Mouse (Mus musculus) limb, embryonic 11.5 days (tissue): ENCODE data around the gene Ror2. TPM values are rescaled to one million over a fixed set of nuclear protein-coding genes. Genes with fewer than 3 reads are reported as not detected.
A peak's percentile ranks its signal among the peaks of the same experiment; 100 is the strongest.
"Not testable (repeated sequence)": the region's sequence is repeated elsewhere in the genome, so short reads cannot be mapped to it uniquely, and the experiment has no call there.

Source experiments
- ATAC-seq: fragments of 200-750 bp; cut with Nextera tagmentation; 2 replicates; pipeline ENCODE4 v1.8.0; 2017; ENCODE audit warnings: low read depth; ENCODE audit not compliant: insufficient number of reproducible peaks, low FRiP score, low TSS enrichment
- DNase-seq: peaks from one replicate; pipeline ENCODE4 v3.0.0-alpha.2; 2015; ENCODE audit warnings: low spot score
- H3K27ac ChIP-seq: fragments of 300-500 bp; sonication (generic); replicated peaks from 2 replicates; pipeline ENCODE4 v1.5.1; 2014; ENCODE audit warnings: low read depth, mild to moderate bottlenecking, low read length
- H3K27me3 ChIP-seq: fragments of 300-500 bp; sonication (generic); 2 replicates; pipeline ENCODE4 v1.6.1; 2014; ENCODE audit warnings: mild to moderate bottlenecking, low read length, mixed read lengths; ENCODE audit not compliant: control insufficient read depth, insufficient read depth
- H3K36me3 ChIP-seq: fragments of 300-500 bp; sonication (generic); 2 replicates; pipeline ENCODE4 v1.6.1; 2014; ENCODE audit warnings: mild to moderate bottlenecking, low read length, moderate library complexity, mixed read lengths; ENCODE audit not compliant: control insufficient read depth, insufficient read depth
- H3K4me1 ChIP-seq: fragments of 300-500 bp; sonication (generic); 2 replicates; pipeline ENCODE4 v1.6.1; 2014; ENCODE audit warnings: low read length, mixed read lengths; ENCODE audit not compliant: control insufficient read depth, insufficient read depth
- H3K4me2 ChIP-seq: fragments of 300-500 bp; sonication (generic); 2 replicates; pipeline ENCODE4 v1.6.1; 2014; ENCODE audit warnings: low read depth, mild to moderate bottlenecking, moderate library complexity; ENCODE audit not compliant: severe bottlenecking
- H3K4me3 ChIP-seq: fragments of 300-500 bp; sonication (generic); 2 replicates; pipeline ENCODE4 v1.5.1; 2014; ENCODE audit warnings: low read depth, low read length
- H3K9ac ChIP-seq: fragments of 300-500 bp; sonication (generic); 2 replicates; pipeline ENCODE4 v1.6.1; 2014; ENCODE audit warnings: mild to moderate bottlenecking, low read length
- H3K9me3 ChIP-seq: fragments of 300-500 bp; sonication (generic); 2 replicates; pipeline ENCODE4 v1.6.1; 2016; ENCODE audit warnings: low read length; ENCODE audit not compliant: control insufficient read depth
- WGBS: fragments of 180-500 bp; shearing (Covaris S2); extraction: QIAGEN DNeasy Blood & Tissue Kit; methylation state at CpG from one replicate; pipeline ENCODE4 v1.1.7; 2014; 5-methylcytosine and 5-hydroxymethylcytosine counted together
- polyA plus RNA-seq: library from polyadenylated mRNA; unstranded; fragments of >200 nt; fragmentation: Nextera tagmentation; extraction: Ambion mirVana; gene quantifications from 2 replicates; pipeline ENCODE4 v1.2.1, GENCODE M21; 2014

The Ror2 gene
- 17.8 and 21.1 TPM in 2 replicates for polyA plus RNA-seq

DNA sequence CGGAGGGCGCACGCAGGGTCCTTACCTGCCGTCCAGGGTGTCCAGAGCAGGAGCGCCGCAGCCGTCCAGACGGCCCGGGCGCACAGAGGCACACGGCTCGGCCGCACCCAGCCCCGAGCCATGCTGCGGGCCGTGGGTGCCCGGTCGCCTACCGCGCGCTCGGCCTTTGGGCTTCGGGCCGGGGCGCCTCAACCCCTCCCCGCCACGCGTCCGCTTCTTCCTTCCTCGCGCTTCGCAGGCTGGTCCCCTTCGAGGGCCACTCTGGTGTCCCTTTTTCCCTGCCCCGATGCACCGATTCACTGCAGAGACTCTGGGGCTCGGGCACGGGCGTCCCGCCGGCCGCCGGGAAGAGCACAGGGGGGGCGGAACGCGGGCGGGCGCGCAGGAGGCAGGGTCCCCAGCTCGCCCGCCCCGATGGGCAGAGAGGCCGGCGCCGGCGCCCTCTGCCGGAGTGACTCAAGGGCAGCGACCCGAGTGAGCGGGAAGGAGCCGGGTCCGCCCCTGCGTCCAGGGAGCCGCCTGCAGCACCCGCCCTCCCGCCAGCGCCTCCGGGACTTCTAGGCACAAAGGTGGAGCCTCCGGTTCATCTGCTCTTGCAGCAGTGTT, at the start of gene Ror2:
Ror2 (minus strand) TSS at position 369 of the 606 bp plus-strand sequence.
- ATAC-seq, result peak; percentile 85
- H3K4me1 ChIP-seq, result peaks cover 35% of the 10 kb centered on the region
- no peaks in the 10 kb centered on the region for H3K27me3 ChIP-seq

DNA sequence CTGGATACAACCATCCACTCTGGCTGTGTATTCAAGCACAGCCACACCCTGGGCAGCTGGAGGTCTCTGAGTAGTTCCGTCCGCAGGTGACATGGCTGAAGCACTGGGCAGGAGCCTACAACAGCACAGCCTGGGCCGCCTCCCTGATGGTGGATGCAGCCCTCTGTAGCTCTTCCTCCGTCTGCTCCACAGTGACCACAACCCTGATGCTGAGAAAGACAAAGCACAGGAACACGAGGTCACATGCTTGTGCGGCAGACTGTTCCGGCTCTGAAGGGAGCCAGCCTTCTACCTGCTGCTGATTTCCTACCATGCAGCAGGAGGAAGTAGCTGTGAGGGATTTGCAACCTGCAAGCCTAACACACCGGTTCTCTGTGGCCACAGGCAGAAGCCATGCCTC, 47.8 kb upstream of the Ror2 start:
- DNase-seq, result no peak
- Histone ChIP-seq H3K9me3 (no peaks in the 10 kb centered on the region), H3K27ac (no peak overlapping the region), H3K27me3 (no peaks in the 10 kb centered on the region), H3K36me3 (peaks cover 22% of the 10 kb centered on the region), H3K9ac (no peak overlapping the region), H3K4me2 (no peak overlapping the region), H3K4me1 (no peaks in the 10 kb centered on the region), H3K4me3 (no peak overlapping the region)
- no peak for ATAC-seq
- 93% methylated on average over 8 of the region's 8 CpGs for WGBS

More for the DNA sequence above, at the start of gene Ror2:
- Histone ChIP-seq H3K27ac (peak within 1 kb of the TSS; percentile 86), H3K4me2 (peak within 1 kb of the TSS; percentile 75), H3K36me3 (no peaks in the 10 kb centered on the region), H3K9ac (peak within 1 kb of the TSS; percentile 96), H3K9me3 (no peaks in the 10 kb centered on the region), H3K4me3 (peak within 1 kb of the TSS; percentile 91)
- peak; percentile 93 for DNase-seq
- WGBS, result under 1% methylated on average over 56 of the region's 68 CpGs

DNA sequence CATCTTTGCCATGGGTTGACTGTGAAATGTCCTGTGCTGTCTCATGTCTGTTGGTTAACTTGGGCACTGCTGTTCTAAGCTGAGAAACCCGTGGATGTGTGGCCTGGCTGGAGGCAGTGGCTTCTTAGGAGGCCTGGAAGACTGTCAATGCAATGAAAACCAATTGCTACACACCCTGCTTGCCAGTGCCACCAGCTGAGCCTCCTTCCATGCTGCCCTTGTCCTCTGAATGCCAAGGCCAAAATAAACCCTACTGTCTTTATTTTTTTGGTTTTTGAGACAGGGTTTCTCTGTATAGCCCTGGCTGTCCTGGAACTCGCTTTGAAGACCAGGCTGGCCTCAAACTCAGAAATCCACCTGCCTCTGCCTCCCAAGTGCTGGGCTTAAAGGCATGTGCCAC, 44.3 kb upstream of the Ror2 start:
- Histone ChIP-seq H3K27ac (no peak overlapping the region), H3K4me3 (no peak overlapping the region), H3K4me2 (no peak overlapping the region), H3K27me3 (no peaks in the 10 kb centered on the region), H3K4me1 (no peaks in the 10 kb centered on the region), H3K9me3 (no peaks in the 10 kb centered on the region), H3K9ac (no peak overlapping the region), H3K36me3 (peaks cover 10% of the 10 kb centered on the region)
- WGBS, result 80% methylated on average over 2 of the region's 2 CpGs
- DNase-seq (no peak), ATAC-seq (no peak)

DNA sequence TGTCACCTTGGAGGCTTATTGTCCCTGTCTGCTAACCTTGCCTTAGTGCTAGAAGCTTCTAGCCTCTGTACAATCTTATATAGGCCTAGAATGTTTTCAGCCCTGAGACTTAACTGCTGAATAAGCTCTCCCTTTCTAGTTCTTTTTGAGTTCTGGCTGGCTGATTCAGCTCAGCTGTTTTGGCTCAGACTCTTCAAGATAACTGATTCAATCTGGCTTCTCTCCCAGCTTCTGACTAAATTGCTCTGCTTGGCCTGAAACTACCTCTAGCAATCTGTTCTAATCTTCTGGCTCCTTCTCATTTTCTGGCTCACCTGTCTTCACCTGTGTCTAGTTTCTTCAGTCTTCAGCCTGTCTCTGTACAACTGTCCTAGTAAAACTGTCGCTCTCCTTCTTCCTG, 39.6 kb upstream of the Ror2 start:
- 0 out of 2 replicates have a peak, but pooled peaks cover 6% of the 10 kb centered on the region for H3K4me1 ChIP-seq
- no peaks in the 10 kb centered on the region for H3K27me3 ChIP-seq
- H3K9ac ChIP-seq, result no peak overlapping the region
- H3K27ac ChIP-seq, result no peak overlapping the region
- H3K4me2 ChIP-seq, result no peak overlapping the region
- no peak overlapping the region for H3K4me3 ChIP-seq
- DNase-seq (no peak), ATAC-seq (no peak)
- H3K9me3 ChIP-seq, result no peaks in the 10 kb centered on the region; the same call in 1 of the 2 replicates
- H3K36me3 ChIP-seq, result no peaks in the 10 kb centered on the region
- 88% methylated on average over 1 of the region's 1 CpGs for WGBS

DNA sequence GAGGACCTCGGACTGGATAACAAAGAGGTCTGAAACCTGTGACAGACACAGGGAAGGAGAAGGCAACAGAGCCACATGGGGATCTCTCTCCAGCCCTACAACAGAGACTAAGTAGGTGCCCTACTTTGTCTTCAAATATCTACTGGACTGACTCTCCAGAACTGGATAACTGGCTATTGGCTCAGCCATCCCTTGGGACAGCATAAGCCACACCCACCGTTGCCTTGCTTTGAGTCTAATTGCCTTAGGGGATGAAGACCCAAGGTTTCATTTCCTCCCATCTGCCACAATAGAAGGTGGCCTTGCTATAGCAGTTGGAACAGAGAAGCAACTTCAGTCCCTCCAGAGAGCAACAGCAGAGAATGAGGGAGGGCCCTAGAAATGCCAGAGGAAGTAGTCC, 37.7 kb upstream of the Ror2 start:
- no peak overlapping the region for H3K4me3 ChIP-seq
- H3K27ac ChIP-seq, result no peak overlapping the region
- no peaks in the 10 kb centered on the region for H3K27me3 ChIP-seq
- WGBS, result 95% methylated on average over 2 of the region's 2 CpGs
- 0 out of 2 replicates have a peak, but pooled peaks cover 6% of the 10 kb centered on the region for H3K4me1 ChIP-seq
- H3K9ac ChIP-seq, result no peak overlapping the region
- no peaks in the 10 kb centered on the region for H3K36me3 ChIP-seq
- no peaks in the 10 kb centered on the region; the same call in 1 of the 2 replicates for H3K9me3 ChIP-seq
- no peak for DNase-seq
- no peak for ATAC-seq
- H3K4me2 ChIP-seq, result no peak overlapping the region

DNA sequence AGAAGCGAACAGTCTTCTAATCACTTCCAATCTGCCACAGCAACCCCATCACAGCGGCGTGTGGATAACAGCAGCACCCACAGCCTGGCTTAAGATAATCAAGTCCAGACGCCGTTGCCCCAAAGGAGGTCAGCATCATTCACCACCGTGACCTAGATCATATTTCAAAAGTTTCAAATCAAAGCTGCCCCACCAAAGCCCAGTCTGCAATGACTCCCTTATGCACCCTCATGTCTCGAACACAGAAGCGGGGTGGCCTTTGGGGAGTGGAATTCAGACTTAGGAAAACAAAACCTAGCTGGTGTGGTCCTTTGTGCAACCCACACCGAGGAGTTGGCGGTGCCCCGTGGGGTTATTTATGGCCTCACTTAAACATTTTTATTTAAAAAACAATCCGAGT, 35.0 kb upstream of the Ror2 start:
- WGBS, result 12% methylated on average over 12 of the region's 12 CpGs
- peak; percentile 71 for DNase-seq

DNA sequence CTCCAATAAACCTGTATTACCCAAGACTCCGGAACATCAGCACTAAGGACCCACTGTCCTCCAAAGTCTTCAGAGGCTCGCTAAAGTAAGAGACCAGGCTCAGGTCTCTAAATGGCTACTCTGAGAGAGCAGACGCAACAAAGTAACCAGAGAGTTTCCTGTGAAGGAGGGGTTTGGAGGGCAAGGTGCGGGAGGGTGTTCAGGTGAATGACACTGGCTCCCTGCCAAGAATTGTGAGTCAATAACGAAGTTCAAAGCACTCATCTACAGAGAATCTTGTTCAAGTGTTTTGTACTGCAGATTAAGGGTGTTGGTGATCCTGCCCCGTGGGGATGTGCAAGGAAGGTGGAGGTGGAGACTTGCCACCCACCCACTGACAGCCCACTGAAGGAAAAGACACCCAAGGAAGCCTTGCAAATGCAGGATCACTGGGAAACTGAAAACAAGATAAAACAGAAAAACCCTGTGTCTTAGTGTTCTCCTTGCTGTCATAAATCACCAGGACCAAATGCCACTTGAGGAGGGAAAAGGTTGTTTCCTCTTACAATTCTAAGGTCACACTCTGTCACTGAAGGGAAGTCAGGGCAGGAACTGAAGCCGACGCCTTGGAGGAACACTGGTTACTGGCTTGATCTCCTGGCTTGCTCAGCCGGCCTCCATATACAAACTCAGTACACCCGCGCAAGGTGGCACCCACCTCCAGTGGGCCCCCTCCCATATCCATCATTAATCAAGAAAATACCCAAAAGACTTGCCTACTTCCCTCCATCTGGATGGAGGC, 30.8 kb upstream of the Ror2 start:
- H3K27ac ChIP-seq, result no peak overlapping the region
- H3K9ac ChIP-seq, result no peak overlapping the region
- peaks cover 10% of the 10 kb centered on the region; the same call in 1 of the 2 replicates for H3K4me1 ChIP-seq
- H3K27me3 ChIP-seq, result no peaks in the 10 kb centered on the region
- H3K4me3 ChIP-seq, result no peak overlapping the region
- DNase-seq (no peak), ATAC-seq (no peak)
- no peaks in the 10 kb centered on the region for H3K9me3 ChIP-seq
- H3K4me2 ChIP-seq, result no peak overlapping the region
- 45% methylated on average over 11 of the region's 11 CpGs for WGBS
- no peaks in the 10 kb centered on the region for H3K36me3 ChIP-seq

More for the DNA sequence above, 35.0 kb upstream of the Ror2 start:
- ATAC-seq, result peak; percentile 53; the same call in 1 of the 2 replicates
- H3K9ac ChIP-seq, result no peak overlapping the region
- no peak overlapping the region for H3K4me2 ChIP-seq
- peaks cover 9% of the 10 kb centered on the region; the same call in 1 of the 2 replicates for H3K4me1 ChIP-seq
- no peak overlapping the region for H3K27ac ChIP-seq
- no peaks in the 10 kb centered on the region; the same call in 1 of the 2 replicates for H3K9me3 ChIP-seq
- H3K36me3 ChIP-seq, result no peaks in the 10 kb centered on the region
- H3K4me3 ChIP-seq, result no peak overlapping the region
- H3K27me3 ChIP-seq, result no peaks in the 10 kb centered on the region

DNA sequence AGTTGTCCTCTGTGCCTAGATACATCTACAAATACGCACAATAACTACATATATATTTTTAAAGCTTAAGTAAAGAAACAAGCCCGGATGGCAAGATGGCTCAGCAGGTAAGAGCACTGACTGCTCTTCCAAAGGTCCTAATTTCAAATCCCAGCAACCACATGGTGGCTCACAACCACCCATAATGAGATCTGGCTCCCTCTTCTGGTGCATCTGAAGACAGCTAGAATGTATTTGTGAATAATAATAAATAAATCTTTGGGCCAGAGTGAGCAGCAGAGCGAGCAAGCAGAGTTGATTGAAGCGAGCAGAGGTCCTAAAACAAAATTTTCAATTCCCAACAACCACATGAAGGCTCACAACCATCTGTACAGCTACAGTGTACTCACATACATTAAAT, 29.8 kb upstream of the Ror2 start:
- not testable (repeated sequence) for ATAC-seq, H3K4me1 ChIP-seq
- WGBS, result 84% methylated on average over 4 of the region's 4 CpGs

More for the DNA sequence above, 29.8 kb upstream of the Ror2 start:
- H3K9me3 ChIP-seq, H3K4me3 ChIP-seq, H3K36me3 ChIP-seq, H3K27me3 ChIP-seq, DNase-seq, H3K27ac ChIP-seq, H3K9ac ChIP-seq, H3K4me2 ChIP-seq: not testable (repeated sequence)
